Mouse (Mus musculus): ENCODE results near the gene Npsr1. TPM values are rescaled to one million over a fixed set of nuclear protein-coding genes. Genes with fewer than 3 reads are reported as not detected.
A peak's percentile ranks its signal among the peaks of the same experiment; 100 is the strongest.

Npsr1 gene
- total and polyA plus RNA-seq, 2 experiments = not detected

- Histone ChIP-seq H3K79me2 (ENCODE audit: control insufficient read depth, insufficient read depth, low read length) (no peaks in the 10 kb centered on the region), H3K27me3 (ENCODE audit: control insufficient read depth, insufficient read depth, low read length) (no peaks in the 10 kb centered on the region), H3K4me1 (ENCODE audit: control insufficient read depth, insufficient read depth, low read length) (no peaks in the 10 kb centered on the region), H3K9ac (ENCODE audit: low read depth, low read length) (no peak overlapping the region), H3K27ac (replicated peaks; ENCODE audit: insufficient read depth, low read depth, low read length) (no peak overlapping the region), H3K4me3 (ENCODE audit: insufficient read depth, low read depth, low read length) (no peak overlapping the region), H3K36me3 (ENCODE audit: control insufficient read depth, insufficient read depth, low read length) (no peaks in the 10 kb centered on the region)
- DNase-seq (ENCODE audit: extremely low read depth, low read depth, low spot score) = peak; percentile 5
- 87% methylated on average over 2 of the region's 2 CpGs for WGBS
- no peak for TF ChIP-seq CTCF (IDR thresholded peaks at IDR 0.05; ENCODE audit: low read depth, low read length)
- no peak for TF ChIP-seq POLR2A (IDR thresholded peaks at IDR 0.05; ENCODE audit: extremely low read depth, insufficient read depth, low read length)
Observed at GRCm38 (mm10) chr9:24349510-24349909, 251.7 kb downstream of the Npsr1 start.

GRCm38 (mm10) chr9:24351402-24351801 is 253.6 kb downstream of the Npsr1 start:
- WGBS = 87% methylated on average over 3 of the region's 3 CpGs
- no peak overlapping the region for H3K9ac ChIP-seq (ENCODE audit: low read depth, low read length)
- no peak overlapping the region for H3K4me3 ChIP-seq (ENCODE audit: insufficient read depth, low read depth, low read length)
- TF ChIP-seq CTCF (IDR thresholded peaks at IDR 0.05; ENCODE audit: low read depth, low read length) = no peak
- no peak for TF ChIP-seq POLR2A (IDR thresholded peaks at IDR 0.05; ENCODE audit: extremely low read depth, insufficient read depth, low read length)
- no peak overlapping the region for H3K27ac ChIP-seq (replicated peaks; ENCODE audit: insufficient read depth, low read depth, low read length)
- H3K36me3 ChIP-seq (ENCODE audit: control insufficient read depth, insufficient read depth, low read length) = no peaks in the 10 kb centered on the region
- no peaks in the 10 kb centered on the region for H3K4me1 ChIP-seq (ENCODE audit: control insufficient read depth, insufficient read depth, low read length)
- no peak for DNase-seq (ENCODE audit: extremely low read depth, low read depth, low spot score)
- H3K79me2 ChIP-seq (ENCODE audit: control insufficient read depth, insufficient read depth, low read length) = no peaks in the 10 kb centered on the region
- no peaks in the 10 kb centered on the region for H3K27me3 ChIP-seq (ENCODE audit: control insufficient read depth, insufficient read depth, low read length)

Data from liver, adult 2 months (tissue).